Mouse (Mus musculus): ENCODE measurements around the gene Ripk4. TPM values are rescaled to one million over a fixed set of nuclear protein-coding genes. Genes with fewer than 3 reads are reported as not detected.

Ripk4 gene
- polyA plus RNA-seq, 2 experiments, result 8.3 to 20.3 TPM

GRCm38 (mm10) chr16:97719392-97719983, 44.1 kb downstream of the Ripk4 start:
- no peak overlapping the region for H3K4me2 ChIP-seq (replicated peaks; ENCODE audit: low read depth, low read length, severe bottlenecking)
- ATAC-seq (ENCODE audit: low FRiP score, low read depth), result no peak

GRCm38 (mm10) chr16:97716567-97716966, 47.0 kb downstream of the Ripk4 start:
- no peaks in the 10 kb centered on the region for H3K9me3 ChIP-seq (ENCODE audit: control insufficient read depth, low read length)
- no peaks in the 10 kb centered on the region for H3K36me3 ChIP-seq (ENCODE audit: control insufficient read depth, insufficient read depth, low read length)
- no peak for ATAC-seq (ENCODE audit: low FRiP score, low read depth)
- no peak overlapping the region for H3K4me2 ChIP-seq (replicated peaks; ENCODE audit: low read depth, low read length, severe bottlenecking)
- H3K4me1 ChIP-seq (ENCODE audit: control insufficient read depth, insufficient read depth, low read length), result no peaks in the 10 kb centered on the region
- H3K9ac ChIP-seq (ENCODE audit: low read depth, low read length, severe bottlenecking), result no peak overlapping the region
- no peak for TF ChIP-seq POLR2A (IDR thresholded peaks at IDR 0.05; ENCODE audit: borderline replicate concordance, extremely low read depth, insufficient read depth, insufficient read length)
- no peak for DNase-seq (ENCODE audit: low spot score)
- H3K27me3 ChIP-seq (ENCODE audit: control insufficient read depth, insufficient read depth, low read length), result no peaks in the 10 kb centered on the region
- H3K4me3 ChIP-seq (replicated peaks; ENCODE audit: low read length), result no peak overlapping the region
- no peak overlapping the region for H3K27ac ChIP-seq (replicated peaks; ENCODE audit: low read depth, low read length)
- 73% methylated on average over 6 of the region's 6 CpGs for WGBS

More at GRCm38 (mm10) chr16:97719392-97719983, 44.1 kb downstream of the Ripk4 start:
- Histone ChIP-seq H3K9ac (ENCODE audit: low read depth, low read length, severe bottlenecking) (no peak overlapping the region), H3K4me1 (ENCODE audit: control insufficient read depth, insufficient read depth, low read length) (no peaks in the 10 kb centered on the region), H3K36me3 (ENCODE audit: control insufficient read depth, insufficient read depth, low read length) (no peaks in the 10 kb centered on the region), H3K4me3 (replicated peaks; ENCODE audit: low read length) (no peak overlapping the region), H3K27me3 (ENCODE audit: control insufficient read depth, insufficient read depth, low read length) (no peaks in the 10 kb centered on the region), H3K27ac (replicated peaks; ENCODE audit: low read depth, low read length) (no peak overlapping the region), H3K9me3 (ENCODE audit: control insufficient read depth, low read length) (no peaks in the 10 kb centered on the region)
- TF ChIP-seq POLR2A (IDR thresholded peaks at IDR 0.05; ENCODE audit: borderline replicate concordance, extremely low read depth, insufficient read depth, insufficient read length), result no peak
- no peak for DNase-seq (ENCODE audit: low spot score)

- Histone ChIP-seq H3K4me2 (replicated peaks; ENCODE audit: low read depth, low read length, severe bottlenecking) (no peak overlapping the region), H3K27me3 (ENCODE audit: control insufficient read depth, insufficient read depth, low read length) (no peaks in the 10 kb centered on the region), H3K27ac (replicated peaks; ENCODE audit: low read depth, low read length) (no peak overlapping the region), H3K9me3 (ENCODE audit: control insufficient read depth, low read length) (no peaks in the 10 kb centered on the region), H3K9ac (ENCODE audit: low read depth, low read length, severe bottlenecking) (no peak overlapping the region), H3K4me1 (ENCODE audit: control insufficient read depth, insufficient read depth, low read length) (no peaks in the 10 kb centered on the region), H3K36me3 (ENCODE audit: control insufficient read depth, insufficient read depth, low read length) (no peaks in the 10 kb centered on the region), H3K4me3 (replicated peaks; ENCODE audit: low read length) (no peak overlapping the region)
- TF ChIP-seq POLR2A (IDR thresholded peaks at IDR 0.05; ENCODE audit: borderline replicate concordance, extremely low read depth, insufficient read depth, insufficient read length), result no peak
- DNase-seq (ENCODE audit: low spot score), result no peak
- ATAC-seq (ENCODE audit: low FRiP score, low read depth), result no peak
Measured at GRCm38 (mm10) chr16:97712129-97712528, 51.5 kb downstream of the Ripk4 start.

- no peak overlapping the region for H3K4me2 ChIP-seq (replicated peaks; ENCODE audit: low read depth, low read length, severe bottlenecking)
- WGBS, result 65% methylated on average over 1 of the region's 1 CpGs
- H3K27me3 ChIP-seq (ENCODE audit: control insufficient read depth, insufficient read depth, low read length), result no peaks in the 10 kb centered on the region
- no peaks in the 10 kb centered on the region for H3K9me3 ChIP-seq (ENCODE audit: control insufficient read depth, low read length)
- H3K27ac ChIP-seq (replicated peaks; ENCODE audit: low read depth, low read length), result no peak overlapping the region
- ATAC-seq (ENCODE audit: low FRiP score, low read depth) (no peak), DNase-seq (ENCODE audit: low spot score) (no peak)
- H3K36me3 ChIP-seq (ENCODE audit: control insufficient read depth, insufficient read depth, low read length), result no peaks in the 10 kb centered on the region
- H3K9ac ChIP-seq (ENCODE audit: low read depth, low read length, severe bottlenecking), result no peak overlapping the region
- H3K4me1 ChIP-seq (ENCODE audit: control insufficient read depth, insufficient read depth, low read length), result no peaks in the 10 kb centered on the region
- no peak overlapping the region for H3K4me3 ChIP-seq (replicated peaks; ENCODE audit: low read length)
- no peak for TF ChIP-seq POLR2A (IDR thresholded peaks at IDR 0.05; ENCODE audit: borderline replicate concordance, extremely low read depth, insufficient read depth, insufficient read length)
Measured at GRCm38 (mm10) chr16:97701871-97702270, 61.7 kb downstream of the Ripk4 start.

GRCm38 (mm10) chr16:97697769-97698168, 65.8 kb downstream of the Ripk4 start:
- Histone ChIP-seq H3K27ac (replicated peaks; ENCODE audit: low read depth, low read length) (no peak overlapping the region), H3K36me3 (ENCODE audit: control insufficient read depth, insufficient read depth, low read length) (no peaks in the 10 kb centered on the region), H3K4me3 (replicated peaks; ENCODE audit: low read length) (no peak overlapping the region), H3K9me3 (ENCODE audit: control insufficient read depth, low read length) (no peaks in the 10 kb centered on the region), H3K27me3 (ENCODE audit: control insufficient read depth, insufficient read depth, low read length) (no peaks in the 10 kb centered on the region), H3K9ac (ENCODE audit: low read depth, low read length, severe bottlenecking) (no peak overlapping the region), H3K4me1 (ENCODE audit: control insufficient read depth, insufficient read depth, low read length) (no peaks in the 10 kb centered on the region), H3K4me2 (replicated peaks; ENCODE audit: low read depth, low read length, severe bottlenecking) (no peak overlapping the region)
- no peak for ATAC-seq (ENCODE audit: low FRiP score, low read depth)
- no peak for DNase-seq (ENCODE audit: low spot score)
- TF ChIP-seq POLR2A (IDR thresholded peaks at IDR 0.05; ENCODE audit: borderline replicate concordance, extremely low read depth, insufficient read depth, insufficient read length), result no peak
- 20% methylated on average over 1 of the region's 1 CpGs for WGBS

GRCm38 (mm10) chr16:97695709-97696108, 67.9 kb downstream of the Ripk4 start:
- TF ChIP-seq POLR2A (IDR thresholded peaks at IDR 0.05; ENCODE audit: borderline replicate concordance, extremely low read depth, insufficient read depth, insufficient read length), result no peak

More at GRCm38 (mm10) chr16:97695709-97696108, 67.9 kb downstream of the Ripk4 start:
- H3K27ac ChIP-seq (replicated peaks; ENCODE audit: low read depth, low read length), result no peak overlapping the region
- no peak for DNase-seq (ENCODE audit: low spot score)
- H3K27me3 ChIP-seq (ENCODE audit: control insufficient read depth, insufficient read depth, low read length), result no peaks in the 10 kb centered on the region
- no peak overlapping the region for H3K4me3 ChIP-seq (replicated peaks; ENCODE audit: low read length)
- no peak for ATAC-seq (ENCODE audit: low FRiP score, low read depth)
- H3K4me2 ChIP-seq (replicated peaks; ENCODE audit: low read depth, low read length, severe bottlenecking), result no peak overlapping the region
- H3K36me3 ChIP-seq (ENCODE audit: control insufficient read depth, insufficient read depth, low read length), result no peaks in the 10 kb centered on the region
- H3K4me1 ChIP-seq (ENCODE audit: control insufficient read depth, insufficient read depth, low read length), result no peaks in the 10 kb centered on the region
- no peak overlapping the region for H3K9ac ChIP-seq (ENCODE audit: low read depth, low read length, severe bottlenecking)
- 76% methylated on average over 4 of the region's 4 CpGs for WGBS
- no peaks in the 10 kb centered on the region for H3K9me3 ChIP-seq (ENCODE audit: control insufficient read depth, low read length)

Other genes starting within 250 kb of the Ripk4 start
- not detected in 2 replicates for gene Fam3b, start 249.0 kb downstream of the Ripk4 start, polyA plus RNA-seq (2012; rRNA removed)
- gene Fam3b, start 249.0 kb downstream of the Ripk4 start, polyA plus RNA-seq (2014; fragmentation: Nextera tagmentation; extraction: Ambion mirVana), result 0.29 TPM in 1 of 2 replicates, not detected in the other
- 1.5 and 1.9 TPM in 2 replicates for gene Tmprss2, start 152.6 kb downstream of the Ripk4 start, polyA plus RNA-seq (2012; rRNA removed)
- gene Tmprss2, start 152.6 kb downstream of the Ripk4 start, polyA plus RNA-seq (2014; fragmentation: Nextera tagmentation; extraction: Ambion mirVana), result 1.8 and 2.0 TPM in 2 replicates
- gene Prdm15, start 88.1 kb upstream of the Ripk4 start, polyA plus RNA-seq (2012; rRNA removed), result 19.5 and 19.6 TPM in 2 replicates
- 9.7 and 10.6 TPM in 2 replicates for gene Prdm15, start 88.1 kb upstream of the Ripk4 start, polyA plus RNA-seq (2014; fragmentation: Nextera tagmentation; extraction: Ambion mirVana)
- gene C2cd2, start 198.8 kb upstream of the Ripk4 start, polyA plus RNA-seq (2012; rRNA removed), result 12.0 and 14.2 TPM in 2 replicates
- 21.7 and 22.2 TPM in 2 replicates for gene C2cd2, start 198.8 kb upstream of the Ripk4 start, polyA plus RNA-seq (2014; fragmentation: Nextera tagmentation; extraction: Ambion mirVana)
- 17.3 and 20.0 TPM in 2 replicates for gene Zbtb21, start 198.8 kb upstream of the Ripk4 start, polyA plus RNA-seq (2012; rRNA removed)
- 11.9 and 14.5 TPM in 2 replicates for gene Zbtb21, start 198.8 kb upstream of the Ripk4 start, polyA plus RNA-seq (2014; fragmentation: Nextera tagmentation; extraction: Ambion mirVana)
- gene B230307C23Rik, start 233.5 kb upstream of the Ripk4 start, polyA plus RNA-seq (2012; rRNA removed), result 12.4 and 13.5 TPM in 2 replicates
- gene B230307C23Rik, start 233.5 kb upstream of the Ripk4 start, polyA plus RNA-seq (2014; fragmentation: Nextera tagmentation; extraction: Ambion mirVana), result 29.4 and 32.9 TPM in 2 replicates